Mouse (Mus musculus) limb, embryonic 15.5 days (tissue): ENCODE results near the gene Hps3. TPM values are rescaled to one million over a fixed set of nuclear protein-coding genes. Genes with fewer than 3 reads are reported as not detected.
"Not testable (repeated sequence)": the region's sequence is repeated elsewhere in the genome, so short reads cannot be mapped to it uniquely, and the experiment has no call there.

Source experiments
- ATAC-seq: fragments of 200-750 bp; cut with Nextera tagmentation; 2 replicates; pipeline ENCODE4 v1.8.0; 2017; ENCODE audit warnings: low read depth, moderate TSS enrichment; ENCODE audit not compliant: insufficient number of reproducible peaks, low FRiP score, low TSS enrichment
- H3K27ac ChIP-seq: fragments of 300-500 bp; sonication (generic); 2 replicates; pipeline ENCODE4 v1.5.1; 2015; ENCODE audit warnings: moderate library complexity, mild to moderate bottlenecking, inconsistent platforms
- H3K27me3 ChIP-seq: fragments of 300-500 bp; sonication (generic); 2 replicates; pipeline ENCODE4 v1.6.1; 2015; ENCODE audit warnings: inconsistent platforms
- H3K36me3 ChIP-seq: fragments of 300-500 bp; sonication (generic); 2 replicates; pipeline ENCODE4 v1.6.1; 2015; ENCODE audit warnings: inconsistent platforms
- H3K4me1 ChIP-seq: fragments of 300-500 bp; sonication (generic); 2 replicates; pipeline ENCODE4 v1.6.1; 2015; ENCODE audit warnings: inconsistent platforms
- H3K4me2 ChIP-seq: fragments of 300-500 bp; sonication (generic); 2 replicates; pipeline ENCODE4 v1.6.1; 2015; ENCODE audit warnings: mild to moderate bottlenecking, inconsistent platforms
- H3K4me3 ChIP-seq: fragments of 300-500 bp; sonication (generic); 2 replicates; pipeline ENCODE4 v1.5.1; 2015; ENCODE audit warnings: mild to moderate bottlenecking, inconsistent platforms
- H3K9ac ChIP-seq: fragments of 300-500 bp; sonication (generic); 2 replicates; pipeline ENCODE4 v1.6.1; 2015; ENCODE audit warnings: inconsistent platforms
- H3K9me3 ChIP-seq: fragments of 300-500 bp; sonication (generic); 2 replicates; pipeline ENCODE4 v1.6.1; 2016; ENCODE audit warnings: inconsistent platforms
- WGBS: fragments of 180-500 bp; shearing (Covaris S2); methylation state at CpG from one replicate; pipeline ENCODE4 v1.1.7; 2015; 5-methylcytosine and 5-hydroxymethylcytosine counted together
- polyA plus RNA-seq: library from polyadenylated mRNA; unstranded; fragments of >200 nt; fragmentation: Nextera tagmentation; extraction: Ambion mirVana; gene quantifications from 2 replicates; pipeline ENCODE4 v1.2.1, GENCODE M21; 2015

The Hps3 gene
- 8.3 and 9.3 TPM in 2 replicates for polyA plus RNA-seq

GRCm38 (mm10) chr3:20034719-20035404 is at the start of gene Hps3:
Hps3 (minus strand) TSS chr3:20035315.
- Histone ChIP-seq H3K9me3 (no peaks in the 10 kb centered on the region), H3K27ac (peak within 1 kb of the TSS; percentile 69), H3K9ac (peak within 1 kb of the TSS; percentile 44), H3K4me2 (peak within 1 kb of the TSS; percentile 70), H3K4me1 (peaks cover 9% of the 10 kb centered on the region), H3K27me3 (no peaks in the 10 kb centered on the region), H3K4me3 (peak within 1 kb of the TSS; percentile 95), H3K36me3 (no peaks in the 10 kb centered on the region)
- under 1% methylated on average over 47 of the region's 47 CpGs for whole genome bisulfite sequencing
- peak; percentile 98 for ATAC-seq

GRCm38 (mm10) chr3:20082161-20082560 is 47.0 kb upstream of the Hps3 start:
- H3K4me1 ChIP-seq, result no peaks in the 10 kb centered on the region
- peaks cover 21% of the 10 kb centered on the region for H3K36me3 ChIP-seq
- H3K4me3 ChIP-seq, result no peak overlapping the region
- no peaks in the 10 kb centered on the region for H3K27me3 ChIP-seq
- ATAC-seq, result no peak
- no peak overlapping the region for H3K27ac ChIP-seq
- 61% methylated on average over 3 of the region's 3 CpGs for WGBS
- no peak overlapping the region for H3K9ac ChIP-seq
- H3K9me3 ChIP-seq, result no peaks in the 10 kb centered on the region
- no peak overlapping the region for H3K4me2 ChIP-seq

GRCm38 (mm10) chr3:20076145-20077053 is 41.3 kb upstream of the Hps3 start:
- ATAC-seq, result no peak
- no peak overlapping the region for H3K27ac ChIP-seq
- H3K27me3 ChIP-seq, result no peaks in the 10 kb centered on the region
- H3K4me3 ChIP-seq, result no peak overlapping the region
- H3K4me2 ChIP-seq, result no peak overlapping the region
- 81% methylated on average over 11 of the region's 11 CpGs for WGBS
- peaks cover 21% of the 10 kb centered on the region for H3K36me3 ChIP-seq
- no peaks in the 10 kb centered on the region for H3K9me3 ChIP-seq
- no peaks in the 10 kb centered on the region for H3K4me1 ChIP-seq
- H3K9ac ChIP-seq, result no peak overlapping the region

- peak overlapping the region; percentile 84 for H3K4me3 ChIP-seq
- peaks cover 5% of the 10 kb centered on the region; the same call in 1 of the 2 replicates for H3K36me3 ChIP-seq
- peak overlapping the region; percentile 21; the same call in 1 of the 2 replicates for H3K9ac ChIP-seq
- no peaks in the 10 kb centered on the region for H3K9me3 ChIP-seq
- ATAC-seq, result no peak
- H3K27ac ChIP-seq, result peak overlapping the region; percentile 82; the same call in 1 of the 2 replicates
- peaks cover 3% of the 10 kb centered on the region; the same call in 1 of the 2 replicates for H3K4me1 ChIP-seq
- WGBS, result 0% methylated on average over 8 of the region's 9 CpGs
- H3K4me2 ChIP-seq, result peak overlapping the region; percentile 53
- no peaks in the 10 kb centered on the region for H3K27me3 ChIP-seq
Observed at GRCm38 (mm10) chr3:20058197-20058541, 23.1 kb upstream of the Hps3 start.

GRCm38 (mm10) chr3:20057306-20058196 is 22.4 kb upstream of the Hps3 start, which contains the start of gene Hltf:
Hltf (plus strand) TSS chr3:20057811.
- Histone ChIP-seq H3K27ac (peak within 1 kb of the TSS; percentile 82), H3K9ac (peak within 1 kb of the TSS; percentile 62), H3K4me3 (peak within 1 kb of the TSS; percentile 84), H3K4me2 (peak within 1 kb of the TSS; percentile 53), H3K4me1 (peaks cover 3% of the 10 kb centered on the region; the same call in 1 of the 2 replicates), H3K9me3 (no peaks in the 10 kb centered on the region), H3K27me3 (no peaks in the 10 kb centered on the region), H3K36me3 (peaks cover 5% of the 10 kb centered on the region; the same call in 1 of the 2 replicates)
- ATAC-seq, result peak; percentile 100
- WGBS, result under 1% methylated on average over 48 of the region's 54 CpGs

- not testable (repeated sequence) for H3K36me3 ChIP-seq, H3K9me3 ChIP-seq, ATAC-seq, H3K27ac ChIP-seq, H3K4me2 ChIP-seq, H3K27me3 ChIP-seq, H3K4me1 ChIP-seq, H3K9ac ChIP-seq, H3K4me3 ChIP-seq
- 65% methylated on average over 3 of the region's 3 CpGs for WGBS
Observed at GRCm38 (mm10) chr3:20044736-20045135, 9.6 kb upstream of the Hps3 start.

- not testable (repeated sequence) for H3K36me3 ChIP-seq, H3K9me3 ChIP-seq, H3K4me3 ChIP-seq, H3K4me1 ChIP-seq, H3K27ac ChIP-seq, ATAC-seq, H3K9ac ChIP-seq, H3K27me3 ChIP-seq, H3K4me2 ChIP-seq
- 90% methylated on average over 7 of the region's 7 CpGs for WGBS
Observed at GRCm38 (mm10) chr3:20041461-20041860, 6.3 kb upstream of the Hps3 start.

GRCm38 (mm10) chr3:20036069-20036468 is 954 bp upstream of the Hps3 start:
- H3K4me3 ChIP-seq, result no peak overlapping the region
- no peaks in the 10 kb centered on the region for H3K36me3 ChIP-seq
- no peak overlapping the region for H3K27ac ChIP-seq
- H3K27me3 ChIP-seq, result no peaks in the 10 kb centered on the region
- 56% methylated on average over 4 of the region's 4 CpGs for WGBS
- H3K4me1 ChIP-seq, result peaks cover 9% of the 10 kb centered on the region
- ATAC-seq, result no peak
- no peak overlapping the region for H3K9ac ChIP-seq
- no peaks in the 10 kb centered on the region for H3K9me3 ChIP-seq
- no peak overlapping the region for H3K4me2 ChIP-seq

GRCm38 (mm10) chr3:20033761-20034718 is 1.1 kb downstream of the Hps3 start:
- Histone ChIP-seq H3K4me3 (peak overlapping the region; percentile 95), H3K4me2 (peak overlapping the region; percentile 70), H3K9me3 (no peaks in the 10 kb centered on the region), H3K9ac (no peak overlapping the region), H3K4me1 (peaks cover 9% of the 10 kb centered on the region), H3K27me3 (no peaks in the 10 kb centered on the region), H3K36me3 (no peaks in the 10 kb centered on the region), H3K27ac (peak overlapping the region; percentile 69; the same call in 1 of the 2 replicates)
- WGBS, result 16% methylated on average over 10 of the region's 10 CpGs
- no peak for ATAC-seq

- no peak overlapping the region for H3K9ac ChIP-seq
- peaks cover 9% of the 10 kb centered on the region for H3K4me1 ChIP-seq
- no peak overlapping the region for H3K4me2 ChIP-seq
- H3K9me3 ChIP-seq, result no peaks in the 10 kb centered on the region
- no peaks in the 10 kb centered on the region for H3K27me3 ChIP-seq
- no peak overlapping the region for H3K27ac ChIP-seq
- 90% methylated on average over 6 of the region's 6 CpGs for WGBS
- peaks cover 17% of the 10 kb centered on the region for H3K36me3 ChIP-seq
- no peak for ATAC-seq
- no peak overlapping the region for H3K4me3 ChIP-seq
Observed at GRCm38 (mm10) chr3:20030807-20031206, 4.3 kb downstream of the Hps3 start.
